Mouse (Mus musculus) hindbrain, embryonic 11.5 days (tissue): ENCODE measurements at regions not wholly inside any gene's neighbourhood (a gene's known extent, or its start where the extent isn't known, plus 50 kb on each side); places are given as distances from the start of the nearest gene placed in this dataset.
A peak's percentile ranks its signal among the peaks of the same experiment; 100 is the strongest.
"Not testable (repeated sequence)": the region's sequence is repeated elsewhere in the genome, so short reads cannot be mapped to it uniquely, and the experiment has no call there.

Source experiments
- ATAC-seq: fragments of 200-750 bp; cut with Nextera tagmentation; 2 replicates; pipeline ENCODE4 v1.8.0; 2017; ENCODE audit warnings: mild to moderate bottlenecking, moderate TSS enrichment, moderate library complexity; ENCODE audit not compliant: low FRiP score
- DNase-seq: peaks from one replicate; pipeline ENCODE4 v3.0.0-alpha.2; 2015; ENCODE audit warnings: low spot score
- H3K27ac ChIP-seq: fragments of 300-500 bp; sonication (generic); 2 replicates; pipeline ENCODE4 v1.5.1; 2014; ENCODE audit warnings: mild to moderate bottlenecking, low read depth, low read length
- H3K27me3 ChIP-seq: fragments of 300-500 bp; sonication (generic); 2 replicates; pipeline ENCODE4 v1.6.1; 2014; ENCODE audit warnings: mild to moderate bottlenecking, low read length, moderate library complexity, mixed read lengths; ENCODE audit not compliant: control insufficient read depth, insufficient read depth
- H3K36me3 ChIP-seq: fragments of 300-500 bp; sonication (generic); 2 replicates; pipeline ENCODE4 v1.6.1; 2014; ENCODE audit warnings: mild to moderate bottlenecking, low read length, moderate library complexity, mixed read lengths; ENCODE audit not compliant: control insufficient read depth, insufficient read depth
- H3K4me1 ChIP-seq: fragments of 300-500 bp; sonication (generic); replicated peaks from 2 replicates; pipeline ENCODE4 v1.6.1; 2014; ENCODE audit warnings: low read length, mixed read lengths; ENCODE audit not compliant: control insufficient read depth, insufficient read depth
- H3K4me2 ChIP-seq: fragments of 300-500 bp; sonication (generic); replicated peaks from 2 replicates; pipeline ENCODE4 v1.6.1; 2014; ENCODE audit warnings: mild to moderate bottlenecking, low read depth, low read length
- H3K4me3 ChIP-seq: fragments of 300-500 bp; sonication (generic); 2 replicates; pipeline ENCODE4 v1.5.1; 2014; ENCODE audit warnings: low read depth, low read length
- H3K9ac ChIP-seq: fragments of 300-500 bp; sonication (generic); 2 replicates; pipeline ENCODE4 v1.6.1; 2014; ENCODE audit warnings: low read depth, low read length
- H3K9me3 ChIP-seq: fragments of 300-500 bp; sonication (generic); 2 replicates; pipeline ENCODE4 v1.6.1; 2016; ENCODE audit warnings: low read length; ENCODE audit not compliant: control insufficient read depth
- WGBS: fragments of 180-500 bp; shearing (Covaris S2); extraction: QIAGEN DNeasy Blood & Tissue Kit; methylation state at CpG from one replicate; pipeline ENCODE4 v1.1.7; 2014; 5-methylcytosine and 5-hydroxymethylcytosine counted together

DNA sequence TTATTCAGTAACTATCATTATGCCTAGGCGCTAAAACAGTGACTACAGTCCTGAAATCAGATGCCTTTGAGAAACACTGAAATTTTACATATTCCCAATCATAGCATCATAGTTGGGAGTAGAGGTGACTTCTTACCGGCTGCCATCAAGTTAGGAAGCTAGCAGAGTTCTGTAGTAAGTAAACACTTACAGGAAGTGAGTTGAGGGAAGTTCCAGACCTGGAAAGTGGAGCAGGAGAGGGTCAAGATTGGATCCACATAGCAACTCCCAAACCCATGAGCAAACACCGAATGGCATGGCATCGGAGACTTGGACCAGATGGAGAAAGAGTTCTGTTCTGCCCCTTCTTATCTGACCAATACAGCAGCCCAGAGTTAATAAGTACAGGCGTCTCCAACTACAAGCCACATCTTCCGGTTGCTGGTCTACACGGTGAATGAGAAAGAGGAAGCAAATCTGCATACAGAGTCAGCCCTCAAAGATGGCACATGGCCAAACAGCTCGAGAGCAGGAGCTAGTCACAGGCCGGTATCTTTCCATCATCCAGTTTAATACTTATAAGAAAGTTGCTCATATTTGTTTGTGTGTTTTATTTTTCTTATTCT, 184.8 kb upstream of the Slc7a11 start:
- DNase-seq (no peak), ATAC-seq (no peak)
- no peak overlapping the region for H3K9ac ChIP-seq
- H3K9me3 ChIP-seq, result no peaks in the 10 kb centered on the region
- H3K4me2 ChIP-seq, result no peak overlapping the region
- no peaks in the 10 kb centered on the region for H3K4me1 ChIP-seq
- no peak overlapping the region for H3K4me3 ChIP-seq
- no peak overlapping the region for H3K27ac ChIP-seq
- 89% methylated on average over 9 of the region's 9 CpGs for WGBS
- no peaks in the 10 kb centered on the region for H3K27me3 ChIP-seq
- no peaks in the 10 kb centered on the region for H3K36me3 ChIP-seq

DNA sequence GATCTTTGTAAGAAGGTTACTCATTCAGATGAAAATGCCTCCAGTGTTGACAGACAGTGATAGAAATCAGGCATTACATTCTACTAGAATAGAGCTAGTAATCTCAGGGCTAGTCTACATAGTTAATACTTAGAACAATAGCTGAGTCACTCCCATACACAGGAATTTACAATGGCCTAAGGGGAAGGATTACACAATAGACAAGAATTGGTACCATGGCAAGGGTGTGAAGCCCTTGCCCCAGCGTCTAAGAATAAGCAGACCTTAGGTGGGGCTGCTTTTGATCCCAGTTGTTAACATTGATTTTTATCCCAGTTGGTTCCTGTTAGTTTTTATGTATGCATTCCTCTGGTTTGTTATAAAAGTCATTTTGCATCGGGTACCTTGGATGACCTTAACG, 177.8 kb upstream of the Slc7a11 start:
- H3K36me3 ChIP-seq, H3K27ac ChIP-seq, H3K9me3 ChIP-seq, H3K4me3 ChIP-seq, H3K4me2 ChIP-seq, H3K27me3 ChIP-seq, DNase-seq, ATAC-seq, H3K9ac ChIP-seq, H3K4me1 ChIP-seq: not testable (repeated sequence)
- 77% methylated on average over 3 of the region's 3 CpGs for WGBS

DNA sequence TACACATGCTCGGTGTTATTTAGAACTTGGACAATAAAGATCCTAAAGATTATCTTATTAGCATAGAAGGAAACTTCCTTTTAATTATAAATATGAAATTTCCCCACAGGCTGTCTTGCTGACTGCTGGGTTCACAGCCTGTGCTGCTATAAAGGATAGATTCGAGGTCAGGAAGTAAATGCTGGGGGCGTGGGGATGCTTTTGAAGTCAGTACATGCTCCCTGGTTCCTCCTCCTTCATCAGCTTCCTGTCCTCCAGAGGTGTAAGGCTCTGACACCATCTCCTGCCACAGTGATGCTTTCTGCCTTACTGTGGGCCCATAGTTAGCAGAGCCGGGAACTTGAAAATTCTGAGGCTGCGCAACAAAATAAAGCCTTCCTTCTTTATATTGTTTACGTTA, 175.6 kb upstream of the Slc7a11 start:
- Histone ChIP-seq H3K4me1 (no peaks in the 10 kb centered on the region), H3K9ac (no peak overlapping the region), H3K27me3 (no peaks in the 10 kb centered on the region), H3K4me2 (no peak overlapping the region), H3K27ac (no peak overlapping the region), H3K4me3 (no peak overlapping the region), H3K36me3 (no peaks in the 10 kb centered on the region), H3K9me3 (no peaks in the 10 kb centered on the region)
- no peak for ATAC-seq
- DNase-seq, result no peak
- 88% methylated on average over 6 of the region's 6 CpGs for WGBS

DNA sequence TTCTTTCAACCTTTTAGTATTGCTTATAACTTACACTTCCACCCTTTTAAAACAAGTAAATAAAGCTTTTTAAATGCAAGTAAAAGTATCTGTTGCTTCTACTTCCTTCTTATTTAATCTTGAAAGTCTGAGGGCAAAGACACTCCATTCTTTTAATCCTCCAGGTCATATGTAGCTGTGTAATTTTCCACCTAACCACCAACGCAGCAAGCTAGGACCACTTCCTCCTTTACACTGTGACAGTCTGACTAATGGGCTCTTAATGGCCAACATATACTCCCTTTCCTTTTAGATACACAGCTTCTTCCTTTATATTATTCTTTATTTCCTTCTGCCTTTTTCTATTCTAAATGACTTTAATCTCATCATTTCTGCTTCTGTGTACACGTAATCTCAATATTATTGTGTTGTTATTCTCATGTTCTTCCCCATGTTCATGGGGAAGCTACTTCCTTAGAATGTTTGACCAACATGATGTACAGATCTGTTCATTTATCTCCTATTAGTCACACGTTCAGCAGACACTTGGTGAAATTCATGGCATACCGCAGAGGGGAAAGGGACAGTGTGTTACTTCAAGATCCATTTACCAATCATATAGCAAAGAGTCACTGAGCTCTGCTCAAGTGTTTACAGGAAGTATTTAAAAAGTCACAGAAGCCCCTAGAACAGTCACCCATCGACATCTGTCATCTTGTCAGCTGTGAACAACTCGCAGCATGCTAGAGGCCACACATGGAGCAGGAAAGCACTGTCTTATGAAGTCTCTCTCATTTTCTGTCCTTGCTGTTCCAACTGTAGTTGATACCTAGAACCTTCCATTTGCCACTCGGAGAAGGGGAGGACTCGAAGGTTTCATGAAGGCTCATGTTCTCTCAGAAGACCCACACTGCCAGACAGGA, 172.2 kb upstream of the Slc7a11 start:
- 83% methylated on average over 8 of the region's 8 CpGs for WGBS
- no peaks in the 10 kb centered on the region for H3K9me3 ChIP-seq
- H3K4me2 ChIP-seq, result no peak overlapping the region
- no peak overlapping the region for H3K4me3 ChIP-seq
- DNase-seq (no peak), ATAC-seq (no peak)
- no peaks in the 10 kb centered on the region for H3K36me3 ChIP-seq
- no peak overlapping the region for H3K9ac ChIP-seq
- H3K4me1 ChIP-seq, result no peaks in the 10 kb centered on the region
- H3K27me3 ChIP-seq, result no peaks in the 10 kb centered on the region
- no peak overlapping the region for H3K27ac ChIP-seq

DNA sequence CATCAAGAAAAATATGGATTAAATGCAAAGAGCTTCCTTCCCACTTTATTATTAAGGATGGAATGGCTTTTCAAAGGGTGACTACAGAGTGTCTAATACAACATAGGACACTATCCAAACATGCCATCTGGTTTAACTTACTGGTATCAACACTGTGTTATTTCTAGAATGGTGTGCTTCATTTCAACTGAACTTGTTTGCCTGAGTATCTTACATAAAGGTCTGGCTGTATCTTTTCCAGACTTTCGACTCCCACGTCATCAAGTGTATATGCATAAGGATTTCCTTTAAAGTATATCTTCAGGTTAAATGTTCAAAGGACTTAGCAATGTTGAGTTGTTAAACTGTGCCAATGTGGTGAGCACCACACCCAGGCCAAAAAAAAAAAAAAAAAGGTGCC, 169.6 kb upstream of the Slc7a11 start:
- Histone ChIP-seq H3K4me1 (no peaks in the 10 kb centered on the region), H3K9ac (no peak overlapping the region), H3K4me3 (no peak overlapping the region), H3K27me3 (no peaks in the 10 kb centered on the region), H3K27ac (no peak overlapping the region), H3K4me2 (no peak overlapping the region), H3K9me3 (no peaks in the 10 kb centered on the region), H3K36me3 (no peaks in the 10 kb centered on the region)
- no peak for DNase-seq
- 97% methylated on average over 2 of the region's 2 CpGs for WGBS
- ATAC-seq, result no peak

DNA sequence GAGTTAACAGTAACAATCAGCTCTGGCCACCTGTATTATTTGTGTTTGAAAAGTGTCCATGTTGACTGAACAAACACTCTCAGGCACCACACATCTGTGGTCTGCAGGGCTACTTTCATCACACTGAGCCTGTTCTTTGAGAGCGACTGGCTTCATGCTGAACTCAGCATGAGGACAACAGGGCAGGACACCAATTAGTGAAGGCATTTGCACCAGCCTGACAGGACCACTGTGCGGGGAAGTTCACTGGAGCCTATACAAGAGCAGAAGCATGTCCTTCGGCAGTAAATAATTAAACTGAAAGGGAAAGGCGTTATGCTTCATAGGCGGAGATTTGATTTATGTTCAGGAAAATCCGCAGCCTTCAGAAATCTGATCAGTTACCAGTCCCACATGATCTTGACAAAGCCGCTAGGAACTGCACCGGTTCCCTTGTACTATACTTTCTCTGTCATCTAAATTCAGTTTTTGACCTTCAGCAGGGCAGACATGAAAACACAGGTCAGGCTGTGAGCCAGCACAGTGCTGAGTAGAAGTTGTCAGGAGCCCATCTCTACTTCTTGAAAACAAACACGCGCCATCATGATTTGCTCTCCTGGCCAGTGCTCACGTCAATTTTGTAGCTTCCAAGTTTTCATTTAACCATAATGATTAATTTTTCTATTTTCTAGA, 166.1 kb upstream of the Slc7a11 start:
- DNase-seq, result peak; percentile 9
- H3K27ac ChIP-seq, result no peak overlapping the region
- no peaks in the 10 kb centered on the region for H3K9me3 ChIP-seq
- H3K4me2 ChIP-seq, result no peak overlapping the region
- H3K4me3 ChIP-seq, result no peak overlapping the region
- WGBS, result 43% methylated on average over 11 of the region's 11 CpGs
- no peak overlapping the region for H3K9ac ChIP-seq
- no peaks in the 10 kb centered on the region for H3K27me3 ChIP-seq
- no peaks in the 10 kb centered on the region for H3K36me3 ChIP-seq
- no peaks in the 10 kb centered on the region for H3K4me1 ChIP-seq
- ATAC-seq, result peak; percentile 27; the same call in 1 of the 2 replicates

DNA sequence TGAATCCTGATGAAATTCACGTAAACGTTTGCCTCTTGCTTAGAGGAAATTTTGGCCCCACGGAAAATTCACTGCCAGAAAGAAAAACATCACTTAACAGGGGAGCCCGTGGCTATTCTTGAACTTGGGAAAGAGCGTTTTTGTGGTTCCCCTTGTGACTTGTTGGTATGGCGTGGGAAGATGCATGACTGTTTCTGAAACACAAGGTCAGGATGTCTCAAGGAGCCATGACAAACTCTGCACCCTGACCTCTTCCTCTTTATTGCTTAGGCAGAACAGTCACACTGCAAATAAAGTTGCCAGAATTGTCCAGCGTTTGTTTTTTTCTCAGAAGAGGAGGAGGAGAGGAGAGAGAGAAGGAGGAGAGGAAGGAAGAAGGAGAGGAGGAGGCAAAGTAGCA, 164.3 kb upstream of the Slc7a11 start:
- WGBS, result 55% methylated on average over 7 of the region's 7 CpGs

DNA sequence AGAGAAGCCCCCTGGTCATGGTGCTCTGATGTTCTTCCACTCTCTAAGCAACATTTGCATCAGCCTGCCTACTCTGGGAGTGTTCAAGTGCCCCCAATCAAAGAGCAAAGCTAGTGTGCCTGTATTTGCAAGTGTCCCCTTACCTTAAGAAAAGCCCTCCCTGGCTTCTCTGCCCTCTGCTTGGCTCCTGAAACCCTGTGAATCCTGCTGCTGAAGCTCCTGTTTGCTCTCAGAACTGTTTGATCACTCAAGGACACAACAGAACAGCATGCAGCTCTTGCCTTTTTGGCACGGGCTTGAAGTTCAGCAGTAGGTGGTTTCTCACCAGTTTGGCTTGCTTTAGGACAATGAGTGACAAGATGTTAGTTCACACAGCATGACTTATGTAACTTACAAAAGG, 163.6 kb upstream of the Slc7a11 start:
- H3K4me2 ChIP-seq, result no peak overlapping the region
- H3K4me1 ChIP-seq, result no peaks in the 10 kb centered on the region
- no peaks in the 10 kb centered on the region for H3K36me3 ChIP-seq
- no peak overlapping the region for H3K4me3 ChIP-seq
- DNase-seq, result no peak
- ATAC-seq, result no peak
- WGBS, result 3% methylated on average over 1 of the region's 1 CpGs
- H3K27ac ChIP-seq, result no peak overlapping the region
- no peaks in the 10 kb centered on the region for H3K9me3 ChIP-seq
- no peak overlapping the region for H3K9ac ChIP-seq
- H3K27me3 ChIP-seq, result no peaks in the 10 kb centered on the region

More for the DNA sequence above, 164.3 kb upstream of the Slc7a11 start:
- no peaks in the 10 kb centered on the region for H3K36me3 ChIP-seq
- H3K4me1 ChIP-seq, result no peaks in the 10 kb centered on the region
- H3K27ac ChIP-seq, result no peak overlapping the region
- no peaks in the 10 kb centered on the region for H3K27me3 ChIP-seq
- no peaks in the 10 kb centered on the region for H3K9me3 ChIP-seq
- no peak overlapping the region for H3K4me3 ChIP-seq
- no peak for DNase-seq
- H3K9ac ChIP-seq, result no peak overlapping the region
- no peak overlapping the region for H3K4me2 ChIP-seq
- ATAC-seq, result no peak
